Mouse (Mus musculus) kidney, postnatal 0 days (tissue): ENCODE measurements around the gene Sall2. TPM values are rescaled to one million over a fixed set of nuclear protein-coding genes. Genes with fewer than 3 reads are reported as not detected.

Experiments
- ATAC-seq: fragments of 200-750 bp; cut with Nextera tagmentation; replicated peaks from 2 replicates; pipeline ENCODE4 v1.8.0; 2017; ENCODE audit warnings: low read depth, moderate number of reproducible peaks, moderate TSS enrichment, moderate library complexity; ENCODE audit not compliant: low FRiP score
- DNase-seq: peaks from one replicate; pipeline ENCODE4 v3.0.0-alpha.2; 2016; ENCODE audit warnings: low spot score
- H3K27ac ChIP-seq: fragments of 300-500 bp; sonication (generic); 2 replicates; pipeline ENCODE4 v1.5.1; 2014; ENCODE audit warnings: mild to moderate bottlenecking
- H3K27me3 ChIP-seq: fragments of 300-500 bp; sonication (generic); 2 replicates; pipeline ENCODE4 v1.6.1; 2014; ENCODE audit warnings: low read length, mixed read lengths; ENCODE audit not compliant: insufficient read depth
- H3K36me3 ChIP-seq: fragments of 300-500 bp; sonication (generic); 2 replicates; pipeline ENCODE4 v1.6.1; 2014; ENCODE audit warnings: low read length, mixed read lengths; ENCODE audit not compliant: insufficient read depth
- H3K4me1 ChIP-seq: fragments of 300-500 bp; sonication (generic); replicated peaks from 2 replicates; pipeline ENCODE4 v1.6.1; 2014; ENCODE audit warnings: antibody characterized with exemption, low read length, mixed read lengths; ENCODE audit not compliant: insufficient read depth
- H3K4me2 ChIP-seq: fragments of 300-500 bp; sonication (generic); 2 replicates; pipeline ENCODE4 v1.6.1; 2014; ENCODE audit warnings: mild to moderate bottlenecking, low read length, moderate library complexity, mixed read lengths
- H3K4me3 ChIP-seq: fragments of 300-500 bp; sonication (generic); replicated peaks from 2 replicates; pipeline ENCODE4 v1.5.1; 2014; ENCODE audit warnings: low read depth, low read length
- H3K9ac ChIP-seq: fragments of 300-500 bp; sonication (generic); 2 replicates; pipeline ENCODE4 v1.6.1; 2014; ENCODE audit warnings: low read depth, low read length
- H3K9me3 ChIP-seq: fragments of 300-500 bp; sonication (generic); replicated peaks from 2 replicates; pipeline ENCODE4 v1.6.1; 2016; ENCODE audit warnings: low read length, inconsistent platforms, mixed read lengths
- CTCF ChIP-seq: IDR thresholded peaks from 2 replicates; pipeline ENCODE4 v1.5.1; 2016; ENCODE audit warnings: antibody characterized with exemption, low read depth, mild to moderate bottlenecking, moderate library complexity
- WGBS: fragments of 180-500 bp; shearing (Covaris S2); extraction: QIAGEN DNeasy Blood & Tissue Kit; methylation state at CpG from one replicate; pipeline ENCODE4 v1.1.7; 2014; 5-methylcytosine and 5-hydroxymethylcytosine counted together
- polyA plus RNA-seq: library from polyadenylated mRNA; unstranded; fragments of >200 nt; fragmentation: Nextera tagmentation; extraction: Ambion mirVana; gene quantifications from 2 replicates; pipeline ENCODE4 v1.2.1, GENCODE M21; 2015

Sall2 gene
- polyA plus RNA-seq: 20.9 and 23.4 TPM in 2 replicates

- ATAC-seq: peak; percentile 46
- peak within 1 kb of the TSS; percentile 20; the same call in 1 of the 2 replicates for H3K9ac ChIP-seq
- H3K4me3 ChIP-seq: peak within 1 kb of the TSS; percentile 45
- no peaks in the 10 kb centered on the region for H3K27me3 ChIP-seq
- 0 out of 2 replicates have a peak, but pooled peaks cover 9% of the 10 kb centered on the region for H3K4me1 ChIP-seq
- no peak for TF ChIP-seq CTCF
- 2% methylated on average over 26 of the region's 26 CpGs for WGBS
- no peaks in the 10 kb centered on the region for H3K36me3 ChIP-seq
- peak within 1 kb of the TSS; percentile 79 for H3K4me2 ChIP-seq
- DNase-seq: peak; percentile 48
- no peak within 1 kb of the TSS for H3K27ac ChIP-seq
- H3K9me3 ChIP-seq: no peaks in the 10 kb centered on the region
These were observed at the start of gene Sall2 for GRCm38 (mm10) chr14:52327910-52328812. TSS of gene Sall2 (minus strand) at chr14:52328762.

- Histone ChIP-seq H3K36me3 (no peaks in the 10 kb centered on the region), H3K9me3 (no peaks in the 10 kb centered on the region), H3K27me3 (no peaks in the 10 kb centered on the region), H3K4me3 (no peak overlapping the region), H3K4me1 (no peaks in the 10 kb centered on the region), H3K9ac (no peak overlapping the region), H3K27ac (no peak overlapping the region), H3K4me2 (no peak overlapping the region)
- DNase-seq (no peak), ATAC-seq (no peak)
- 89% methylated on average over 3 of the region's 3 CpGs for WGBS
- no peak for TF ChIP-seq CTCF
These were observed 40.2 kb upstream of the Sall2 start for GRCm38 (mm10) chr14:52368741-52369140.

- no peak for TF ChIP-seq CTCF
- 65% methylated on average over 4 of the region's 4 CpGs for WGBS
- ATAC-seq (no peak), DNase-seq (no peak)
- H3K36me3 ChIP-seq: no peaks in the 10 kb centered on the region
- no peaks in the 10 kb centered on the region for H3K9me3 ChIP-seq
- no peak within 1 kb of the TSS for H3K9ac ChIP-seq
- H3K4me1 ChIP-seq: no peaks in the 10 kb centered on the region
- no peaks in the 10 kb centered on the region for H3K27me3 ChIP-seq
- H3K27ac ChIP-seq: no peak within 1 kb of the TSS
- no peak within 1 kb of the TSS for H3K4me2 ChIP-seq
- no peak within 1 kb of the TSS for H3K4me3 ChIP-seq
These were observed 27.7 kb upstream of the Sall2 start, which contains the start of gene Olfr1513 for GRCm38 (mm10) chr14:52356308-52356707. TSS of gene Olfr1513 (minus strand) at chr14:52356408.

- H3K36me3 ChIP-seq: no peaks in the 10 kb centered on the region
- no peak overlapping the region for H3K4me2 ChIP-seq
- 80% methylated on average over 6 of the region's 6 CpGs for WGBS
- no peak for ATAC-seq
- no peaks in the 10 kb centered on the region for H3K27me3 ChIP-seq
- no peak overlapping the region for H3K4me3 ChIP-seq
- no peaks in the 10 kb centered on the region for H3K4me1 ChIP-seq
- TF ChIP-seq CTCF: no peak
- no peak overlapping the region for H3K9ac ChIP-seq
- no peak overlapping the region for H3K27ac ChIP-seq
- DNase-seq: no peak
- no peaks in the 10 kb centered on the region for H3K9me3 ChIP-seq
These were observed 10.9 kb upstream of the Sall2 start for GRCm38 (mm10) chr14:52339512-52339852.

GRCm38 (mm10) chr14:52338751-52339511 lies 10.4 kb upstream of the Sall2 start:
- ATAC-seq (no peak), DNase-seq (peak; percentile 93)
- Histone ChIP-seq H3K9me3 (no peaks in the 10 kb centered on the region), H3K36me3 (no peaks in the 10 kb centered on the region), H3K27ac (no peak overlapping the region), H3K9ac (no peak overlapping the region), H3K4me2 (peak overlapping the region; percentile 45), H3K27me3 (no peaks in the 10 kb centered on the region), H3K4me3 (no peak overlapping the region), H3K4me1 (no peaks in the 10 kb centered on the region)
- peak; percentile 93 for TF ChIP-seq CTCF
- 25% methylated on average over 21 of the region's 21 CpGs for WGBS

- no peak overlapping the region for H3K27ac ChIP-seq
- no peak overlapping the region for H3K4me2 ChIP-seq
- H3K4me1 ChIP-seq: 0 out of 2 replicates have a peak, but pooled peaks cover 9% of the 10 kb centered on the region
- no peak for DNase-seq
- 69% methylated on average over 3 of the region's 3 CpGs for WGBS
- no peaks in the 10 kb centered on the region for H3K27me3 ChIP-seq
- no peak overlapping the region for H3K9ac ChIP-seq
- no peak for ATAC-seq
- H3K4me3 ChIP-seq: no peak overlapping the region
- H3K36me3 ChIP-seq: no peaks in the 10 kb centered on the region
- no peaks in the 10 kb centered on the region for H3K9me3 ChIP-seq
- TF ChIP-seq CTCF: no peak
These were observed 3.6 kb upstream of the Sall2 start for GRCm38 (mm10) chr14:52332171-52332570.
